Mouse (Mus musculus): ENCODE results near the gene Fam227b.

GRCm38 (mm10) chr2:126079086-126079485 is 72.7 kb downstream of the Fam227b start:
- no peak for TF ChIP-seq POLR2A (IDR thresholded peaks at IDR 0.05; ENCODE audit: low read depth, low read length)
- no peak for TF ChIP-seq CTCF (conservative IDR thresholded peaks at IDR 0.05; ENCODE audit: insufficient read depth, insufficient read length, low read depth, low read length)

Measured in kidney, adult 2 months (tissue).